Mouse (Mus musculus) liver, embryonic 13.5 days (tissue): ENCODE results near the gene Rbm26. TPM values are rescaled to one million over a fixed set of nuclear protein-coding genes. Genes with fewer than 3 reads are reported as not detected.

Source experiments
- polyA plus RNA-seq: library from polyadenylated mRNA; unstranded; fragments of >200 nt; fragmentation: Nextera tagmentation; extraction: Ambion mirVana; gene quantifications from 2 replicates; pipeline ENCODE4 v1.2.1, GENCODE M21; 2015

Gene Rbm26
- polyA plus RNA-seq, 1 experiment from 2014 or later, result 11.1 TPM

Other genes with a start within 250 kb of the Rbm26 start
- gene Ndfip2, start 81.2 kb upstream of the Rbm26 start, polyA plus RNA-seq, result 18.5 and 23.4 TPM in 2 replicates